Mouse (Mus musculus) MEL (cell line): ENCODE measurements around the gene Cpm.

ENCODE experiments used
- CTCF ChIP-seq, 3 experiments: IDR thresholded peaks in 2 of 3; conservative IDR thresholded peaks in 1 of 3; 2 replicates each; pipeline ENCODE4 v1.5.1; 2011 to 2012; ENCODE audit warnings: low read length in 3 of 3, low read depth in 2 of 3, mild to moderate bottlenecking in 2 of 3, improper control_type of control experiment in 1 of 3, inconsistent platforms in 1 of 3, mixed read lengths in 1 of 3, moderate library complexity in 1 of 3; ENCODE audit not compliant: control insufficient read depth in 1 of 3, insufficient read depth in 1 of 3, poor library complexity in 1 of 3, severe bottlenecking in 1 of 3
- TAL1 ChIP-seq: IDR thresholded peaks from 2 replicates; pipeline ENCODE4 v1.6.1; 2012; ENCODE audit warnings: mild to moderate bottlenecking, inconsistent platforms, low read length, moderate library complexity, mixed read lengths

DNA sequence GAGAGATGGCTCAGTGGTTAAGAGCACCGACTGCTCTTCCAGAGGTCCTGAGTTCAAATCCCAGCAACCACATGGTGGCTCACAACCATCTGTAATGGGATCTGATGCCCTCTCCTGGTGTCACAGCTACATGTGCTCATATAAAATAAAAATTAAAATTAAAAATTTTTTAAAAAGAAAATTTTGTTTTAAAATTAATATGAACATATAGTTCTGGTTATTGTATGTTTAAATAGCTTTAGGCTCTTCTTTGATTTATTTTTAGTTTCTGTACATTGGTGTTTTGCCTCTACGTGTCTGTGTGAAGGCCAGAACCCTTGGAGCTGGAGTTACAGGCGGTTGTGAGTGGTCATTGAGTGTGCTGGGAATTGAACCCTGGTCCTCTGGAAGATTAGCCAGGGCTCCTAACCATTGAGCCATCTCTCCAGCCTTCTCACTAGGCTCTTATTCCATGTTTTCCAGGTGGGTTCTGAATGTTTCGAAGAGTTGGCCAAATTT lies 97.6 kb downstream of the Cpm start:
- TF ChIP-seq CTCF (IDR thresholded peaks at IDR 0.05 in 2 of 3, conservative IDR thresholded peaks at IDR 0.05 in 1 of 3; ENCODE audit: control insufficient read depth in 1 of 3, insufficient read depth in 1 of 3, low read depth in 2 of 3, low read length in 3 of 3, poor library complexity in 1 of 3, severe bottlenecking in 1 of 3) = no peak
- no peak for TF ChIP-seq TAL1
